Mouse (Mus musculus) E14TG2a.4 (cell line): ENCODE results near the gene Spata31d1c.

Source experiments
- CTCF ChIP-seq: conservative IDR thresholded peaks from 2 replicates; pipeline ENCODE4 v1.5.1; 2014; ENCODE audit warnings: low read length
- POU5F1 ChIP-seq: IDR thresholded peaks from 2 replicates; pipeline ENCODE4 v1.6.1; 2014; ENCODE audit warnings: low read length, borderline replicate concordance

GRCm38 (mm10) chr13:65007971-65008370 lies 24.9 kb upstream of the Spata31d1c start:
- TF ChIP-seq CTCF: no peak
- TF ChIP-seq POU5F1: no peak
